Comparison of ENCODE assay signal across 8 mouse cellular contexts in the genomic region with DNA sequence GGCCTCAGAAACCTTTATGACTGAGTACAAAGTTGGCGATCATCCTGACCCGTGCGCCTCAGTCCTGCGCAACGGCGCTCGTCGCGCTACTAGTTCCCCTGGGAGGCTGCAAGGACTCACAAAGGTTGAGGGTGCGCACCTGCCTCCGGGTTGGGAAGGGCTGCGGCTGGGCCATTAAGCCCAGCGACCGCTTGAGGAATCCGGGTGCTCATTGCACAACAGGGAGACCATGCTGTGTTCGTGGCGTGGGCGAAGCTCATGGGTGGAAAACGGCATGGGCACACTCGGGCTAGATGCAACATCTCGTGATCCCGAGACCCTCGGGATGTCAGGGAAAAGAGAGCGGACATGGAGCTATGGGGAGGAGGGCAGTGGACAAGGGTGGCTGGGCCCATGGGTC. TPM values are rescaled to one million over a fixed set of nuclear protein-coding genes. Genes with fewer than 3 reads are reported as not detected.
A peak's percentile ranks its signal among the peaks of the same experiment; 100 is the strongest.
DNase-seq lines count a peak whose midpoint lies in the region; ATAC-seq and TF ChIP-seq lines count a peak whose summit lies in the region.

No protein-coding gene starts in this region.

- TF ChIP-seq CTCF in cortical plate, adult 2 months (IDR thresholded peaks at IDR 0.05; ENCODE audit: extremely low read depth, insufficient read depth, low read length) = no peak
- no peak for TF ChIP-seq CTCF in hindbrain, postnatal 0 days (IDR thresholded peaks at IDR 0.05; ENCODE audit: low read depth)

- H3K9me3 ChIP-seq in hindbrain, postnatal 0 days (ENCODE audit: low read length) = no peaks in the 10 kb centered on the region
- H3K9me3 ChIP-seq in midbrain, embryonic 15.5 days = no peaks in the 10 kb centered on the region

- no peak for TF ChIP-seq POLR2A in cortical plate, adult 2 months (IDR thresholded peaks at IDR 0.05; ENCODE audit: extremely low read depth, insufficient read depth, low read length)

- under 1% methylated on average over 24 of the region's 24 CpGs for WGBS in hindbrain, postnatal 0 days
- under 1% methylated on average over 24 of the region's 24 CpGs for WGBS in midbrain, embryonic 15.5 days

- H3K4me2 ChIP-seq in hindbrain, postnatal 0 days (ENCODE audit: low read depth, low read length) = peak overlapping the region; percentile 86
- H3K4me2 ChIP-seq in midbrain, embryonic 15.5 days = peak overlapping the region; percentile 92

- H3K27me3 ChIP-seq in hindbrain, postnatal 0 days (ENCODE audit: insufficient read depth, low read length) = no peaks in the 10 kb centered on the region
- H3K27me3 ChIP-seq in midbrain, embryonic 15.5 days (replicated peaks) = no peaks in the 10 kb centered on the region

- peak; percentile 41; the same call in 1 of the 2 replicates for ATAC-seq in hindbrain, postnatal 0 days
- peak; percentile 1; the same call in 1 of the 2 replicates for ATAC-seq in midbrain, embryonic 15.5 days (replicated peaks)
- no peak for ATAC-seq in cerebellum, adult (ENCODE audit: insufficient number of reproducible peaks, low FRiP score, low TSS enrichment)

- H3K9ac ChIP-seq in hindbrain, postnatal 0 days (replicated peaks; ENCODE audit: low read length) = peak overlapping the region; percentile 86
- peak overlapping the region; percentile 79 for H3K9ac ChIP-seq in midbrain, embryonic 15.5 days

- H3K4me1 ChIP-seq in cortical plate, adult 2 months (ENCODE audit: control insufficient read depth, insufficient read depth, low read length) = 0 out of 2 replicates have a peak, but pooled peaks cover 2% of the 10 kb centered on the region
- H3K4me1 ChIP-seq in hindbrain, postnatal 0 days (ENCODE audit: insufficient read depth, low read length) = peaks cover 16% of the 10 kb centered on the region
- peaks cover 44% of the 10 kb centered on the region for H3K4me1 ChIP-seq in midbrain, embryonic 15.5 days

- H3K36me3 ChIP-seq in hindbrain, postnatal 0 days (ENCODE audit: insufficient read depth, low read length) = no peaks in the 10 kb centered on the region
- H3K36me3 ChIP-seq in midbrain, embryonic 15.5 days (replicated peaks) = no peaks in the 10 kb centered on the region

- peak overlapping the region; percentile 100 for H3K27ac ChIP-seq in cortical plate, adult 2 months (ENCODE audit: insufficient read depth, low read length)
- H3K27ac ChIP-seq in hindbrain, postnatal 0 days = peak overlapping the region; percentile 99
- peak overlapping the region; percentile 98 for H3K27ac ChIP-seq in midbrain, embryonic 15.5 days

- H3K4me3 ChIP-seq in cortical plate, adult 2 months (ENCODE audit: insufficient read depth, low read length) = peak overlapping the region; percentile 39
- H3K4me3 ChIP-seq in hindbrain, postnatal 0 days (ENCODE audit: low read length) = peak overlapping the region; percentile 49
- peak overlapping the region; percentile 50 for H3K4me3 ChIP-seq in midbrain, embryonic 15.5 days

- DNase-seq in left cerebral cortex, adult 18-20 months (ENCODE audit: low spot score in 2 of 2) = peak; percentile 36 to 50
- DNase-seq in left cerebral cortex, adult 9 months (ENCODE audit: low spot score in 2 of 2) = no peak
- no peak for DNase-seq in hindbrain, postnatal 0 days (ENCODE audit: low spot score)
- no peak for DNase-seq in cerebellum, adult 8-10 months
- no peak for DNase-seq in layer of hippocampus, postnatal 36 days

RNA-seq across cellular contexts. Expression of a gene that starts 16.7 kb away (rescaled TPM):
- not detected for total RNA-seq in left cerebral cortex, adult 18-20 months (2021)
- not detected in 2 replicates for polyA plus RNA-seq in cortical plate, adult 2 months (2012; rRNA removed)
- total RNA-seq in hindbrain, postnatal 0 days (2014; rRNA removed) = not detected in 2 replicates
- polyA plus RNA-seq in hindbrain, postnatal 0 days (2015; fragmentation: Nextera tagmentation; extraction: Ambion mirVana) = not detected in 2 replicates
- polyA plus RNA-seq in midbrain, embryonic 15.5 days (2015; fragmentation: Nextera tagmentation; extraction: Ambion mirVana) = not detected in 2 replicates
- not detected for total RNA-seq in layer of hippocampus, postnatal 36 days (2021)

RNA-seq across cellular contexts. Expression of a gene that starts 16.8 kb away (rescaled TPM):
- total RNA-seq in left cerebral cortex, adult 18-20 months (2021) = not detected
- 0.09 and 0.25 TPM in 2 replicates for polyA plus RNA-seq in cortical plate, adult 2 months (2012; rRNA removed)
- total RNA-seq in hindbrain, postnatal 0 days (2014; rRNA removed) = 0.16 TPM in 1 of 2 replicates, not detected in the other
- polyA plus RNA-seq in hindbrain, postnatal 0 days (2015; fragmentation: Nextera tagmentation; extraction: Ambion mirVana) = 0.16 and 0.24 TPM in 2 replicates
- 0.61 TPM in 1 of 2 replicates, not detected in the other for polyA plus RNA-seq in midbrain, embryonic 15.5 days (2015; fragmentation: Nextera tagmentation; extraction: Ambion mirVana)
- total RNA-seq in layer of hippocampus, postnatal 36 days (2021) = not detected

Comparison
In these comparisons a context has a peak if more than half of its experiments do, and no peak if none do; other contexts are left out.
1. DNase-seq: peak in left cerebral cortex, adult 18-20 months (2 of 2); none in left cerebral cortex, adult 9 months (0 of 2), hindbrain, postnatal 0 days (single experiment), cerebellum, adult 8-10 months (single experiment) and layer of hippocampus, postnatal 36 days (0 of 2).
2. Peak in every context shown above with its lines, with median percentiles within 50 percentile points of each other: H3K27ac ChIP-seq and H3K4me3 ChIP-seq.